Mouse (Mus musculus): Measurements from ENCODE around the gene 1110017D15Rik. TPM values are rescaled to one million over a fixed set of nuclear protein-coding genes. Genes with fewer than 3 reads are reported as not detected.
"Not testable (repeated sequence)": the region's sequence is repeated elsewhere in the genome, so short reads cannot be mapped to it uniquely, and the experiment has no call there.

1110017D15Rik gene
- polyA plus RNA-seq, 1 experiment from 2014 or later: 8.3 TPM

- no peak overlapping the region for H3K9ac ChIP-seq (replicated peaks)
- H3K4me2 ChIP-seq (replicated peaks): no peak overlapping the region
- no peak for ATAC-seq
- no peak overlapping the region for H3K4me3 ChIP-seq (replicated peaks)
- WGBS: 65% methylated on average over 4 of the region's 4 CpGs
- no peaks in the 10 kb centered on the region; the same call in 1 of the 2 replicates for H3K4me1 ChIP-seq (replicated peaks)
- no peaks in the 10 kb centered on the region for H3K27me3 ChIP-seq
- H3K9me3 ChIP-seq: no peaks in the 10 kb centered on the region
- peaks cover 19% of the 10 kb centered on the region for H3K36me3 ChIP-seq
- H3K27ac ChIP-seq: no peak overlapping the region
Measured at GRCm38 (mm10) chr4:41478751-41479455, 38.2 kb downstream of the 1110017D15Rik start.

DNA sequence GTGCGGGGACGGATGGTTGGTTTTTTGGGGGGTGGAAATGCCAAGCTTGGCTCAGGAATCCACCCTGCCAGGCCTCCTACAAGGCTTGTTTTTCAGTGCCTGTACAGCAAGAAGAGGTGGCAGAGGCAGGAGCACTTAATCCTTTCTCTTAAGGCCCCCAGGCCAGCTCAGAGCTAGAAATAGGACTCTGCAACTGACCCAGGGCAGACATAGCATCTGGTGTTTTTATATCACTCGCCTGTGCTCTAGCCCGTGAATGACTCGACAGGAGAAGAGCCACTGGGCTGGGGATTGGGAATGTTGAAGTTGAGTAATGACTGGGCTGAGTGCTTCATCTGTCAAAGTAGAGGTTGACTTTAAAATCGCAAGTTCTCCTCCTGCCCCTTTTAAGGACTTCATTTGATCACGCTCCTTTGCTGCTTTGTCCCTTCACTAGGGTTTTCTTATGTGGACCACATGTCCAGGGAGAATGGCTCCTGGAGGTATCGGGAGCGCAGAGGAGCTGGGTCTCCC, 39.4 kb downstream of the 1110017D15Rik start:
- Histone ChIP-seq H3K9ac (replicated peaks) (no peak overlapping the region), H3K27me3 (no peaks in the 10 kb centered on the region), H3K36me3 (peaks cover 19% of the 10 kb centered on the region), H3K27ac (no peak overlapping the region), H3K4me2 (replicated peaks) (no peak overlapping the region), H3K9me3 (no peaks in the 10 kb centered on the region), H3K4me1 (replicated peaks) (no peaks in the 10 kb centered on the region; the same call in 1 of the 2 replicates), H3K4me3 (replicated peaks) (no peak overlapping the region)
- no peak for ATAC-seq
- 91% methylated on average over 9 of the region's 9 CpGs for WGBS

GRCm38 (mm10) chr4:41471384-41471689, 45.8 kb downstream of the 1110017D15Rik start:
- Histone ChIP-seq H3K9ac (replicated peaks) (no peak overlapping the region; the same call in 1 of the 2 replicates), H3K4me2 (replicated peaks) (no peak overlapping the region), H3K27ac (peak overlapping the region; percentile 63), H3K4me3 (replicated peaks) (no peak overlapping the region), H3K9me3 (no peaks in the 10 kb centered on the region), H3K4me1 (replicated peaks) (peaks cover 34% of the 10 kb centered on the region), H3K27me3 (no peaks in the 10 kb centered on the region), H3K36me3 (no peaks in the 10 kb centered on the region)
- no peak for ATAC-seq
- WGBS: 84% methylated on average over 1 of the region's 1 CpGs

- ATAC-seq: peak; percentile 72
- no peak overlapping the region; the same call in 1 of the 2 replicates for H3K9ac ChIP-seq (replicated peaks)
- H3K9me3 ChIP-seq: no peaks in the 10 kb centered on the region
- no peaks in the 10 kb centered on the region for H3K36me3 ChIP-seq
- no peak overlapping the region for H3K4me2 ChIP-seq (replicated peaks)
- 20% methylated on average over 5 of the region's 5 CpGs for WGBS
- H3K4me3 ChIP-seq (replicated peaks): no peak overlapping the region
- H3K27me3 ChIP-seq: no peaks in the 10 kb centered on the region
- peaks cover 34% of the 10 kb centered on the region for H3K4me1 ChIP-seq (replicated peaks)
- peak overlapping the region; percentile 63 for H3K27ac ChIP-seq
Measured at GRCm38 (mm10) chr4:41470684-41471383, 46.3 kb downstream of the 1110017D15Rik start.

GRCm38 (mm10) chr4:41470051-41470683, 47.0 kb downstream of the 1110017D15Rik start:
- H3K36me3 ChIP-seq: no peaks in the 10 kb centered on the region
- 55% methylated on average over 7 of the region's 7 CpGs for WGBS
- no peak for ATAC-seq
- no peak overlapping the region for H3K4me2 ChIP-seq (replicated peaks)
- no peak overlapping the region for H3K4me3 ChIP-seq (replicated peaks)
- H3K9ac ChIP-seq (replicated peaks): no peak overlapping the region
- H3K4me1 ChIP-seq (replicated peaks): peaks cover 34% of the 10 kb centered on the region
- H3K27me3 ChIP-seq: no peaks in the 10 kb centered on the region
- no peaks in the 10 kb centered on the region for H3K9me3 ChIP-seq
- peak overlapping the region; percentile 63 for H3K27ac ChIP-seq

DNA sequence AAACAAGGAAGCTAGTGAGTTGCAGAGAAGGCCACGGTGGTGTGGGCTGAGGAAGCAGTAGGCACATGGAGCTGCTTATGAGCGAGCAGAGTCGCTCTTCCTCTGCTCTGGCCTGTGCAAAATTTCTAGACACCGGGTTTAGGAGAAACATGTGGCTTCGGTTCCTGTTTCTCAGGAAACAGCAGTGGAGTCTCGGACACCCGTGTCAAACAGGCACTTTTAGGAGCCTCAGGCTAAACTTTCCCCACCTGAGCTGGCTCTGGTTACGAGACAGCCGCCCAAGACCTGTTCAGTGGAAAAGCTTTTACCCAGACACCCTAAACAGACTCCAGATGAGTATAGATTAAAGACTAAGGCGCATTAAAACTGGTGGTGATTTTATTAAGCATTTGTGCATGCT, 47.9 kb downstream of the 1110017D15Rik start:
- Histone ChIP-seq H3K4me3 (replicated peaks) (no peak overlapping the region), H3K9ac (replicated peaks) (no peak overlapping the region), H3K9me3 (no peaks in the 10 kb centered on the region), H3K36me3 (no peaks in the 10 kb centered on the region), H3K4me2 (replicated peaks) (no peak overlapping the region), H3K4me1 (replicated peaks) (peaks cover 35% of the 10 kb centered on the region), H3K27me3 (no peaks in the 10 kb centered on the region), H3K27ac (no peak overlapping the region)
- no peak for ATAC-seq
- WGBS: 84% methylated on average over 10 of the region's 10 CpGs

GRCm38 (mm10) chr4:41468396-41469080, 48.6 kb downstream of the 1110017D15Rik start:
- H3K27me3 ChIP-seq: no peaks in the 10 kb centered on the region
- no peaks in the 10 kb centered on the region for H3K9me3 ChIP-seq
- H3K4me1 ChIP-seq (replicated peaks): peaks cover 41% of the 10 kb centered on the region
- H3K9ac ChIP-seq (replicated peaks): no peak overlapping the region
- no peak overlapping the region for H3K4me3 ChIP-seq (replicated peaks)
- ATAC-seq: no peak
- H3K36me3 ChIP-seq: no peaks in the 10 kb centered on the region
- no peak overlapping the region for H3K4me2 ChIP-seq (replicated peaks)
- WGBS: 57% methylated on average over 17 of the region's 17 CpGs
- H3K27ac ChIP-seq: no peak overlapping the region

- 3% methylated on average over 17 of the region's 17 CpGs for WGBS
- H3K9ac ChIP-seq (replicated peaks): peak overlapping the region; percentile 72
- H3K4me2 ChIP-seq (replicated peaks): peak overlapping the region; percentile 58
- H3K27me3 ChIP-seq: no peaks in the 10 kb centered on the region
- 0 out of 2 replicates have a peak overlapping the region, but pooled peaks have one; percentile 36 for H3K27ac ChIP-seq
- H3K4me3 ChIP-seq (replicated peaks): peak overlapping the region; percentile 69
- no peaks in the 10 kb centered on the region for H3K36me3 ChIP-seq
- no peak for ATAC-seq
- H3K4me1 ChIP-seq (replicated peaks): peaks cover 30% of the 10 kb centered on the region
- H3K9me3 ChIP-seq: no peaks in the 10 kb centered on the region
Measured at GRCm38 (mm10) chr4:41465287-41465665, 51.9 kb downstream of the 1110017D15Rik start.

DNA sequence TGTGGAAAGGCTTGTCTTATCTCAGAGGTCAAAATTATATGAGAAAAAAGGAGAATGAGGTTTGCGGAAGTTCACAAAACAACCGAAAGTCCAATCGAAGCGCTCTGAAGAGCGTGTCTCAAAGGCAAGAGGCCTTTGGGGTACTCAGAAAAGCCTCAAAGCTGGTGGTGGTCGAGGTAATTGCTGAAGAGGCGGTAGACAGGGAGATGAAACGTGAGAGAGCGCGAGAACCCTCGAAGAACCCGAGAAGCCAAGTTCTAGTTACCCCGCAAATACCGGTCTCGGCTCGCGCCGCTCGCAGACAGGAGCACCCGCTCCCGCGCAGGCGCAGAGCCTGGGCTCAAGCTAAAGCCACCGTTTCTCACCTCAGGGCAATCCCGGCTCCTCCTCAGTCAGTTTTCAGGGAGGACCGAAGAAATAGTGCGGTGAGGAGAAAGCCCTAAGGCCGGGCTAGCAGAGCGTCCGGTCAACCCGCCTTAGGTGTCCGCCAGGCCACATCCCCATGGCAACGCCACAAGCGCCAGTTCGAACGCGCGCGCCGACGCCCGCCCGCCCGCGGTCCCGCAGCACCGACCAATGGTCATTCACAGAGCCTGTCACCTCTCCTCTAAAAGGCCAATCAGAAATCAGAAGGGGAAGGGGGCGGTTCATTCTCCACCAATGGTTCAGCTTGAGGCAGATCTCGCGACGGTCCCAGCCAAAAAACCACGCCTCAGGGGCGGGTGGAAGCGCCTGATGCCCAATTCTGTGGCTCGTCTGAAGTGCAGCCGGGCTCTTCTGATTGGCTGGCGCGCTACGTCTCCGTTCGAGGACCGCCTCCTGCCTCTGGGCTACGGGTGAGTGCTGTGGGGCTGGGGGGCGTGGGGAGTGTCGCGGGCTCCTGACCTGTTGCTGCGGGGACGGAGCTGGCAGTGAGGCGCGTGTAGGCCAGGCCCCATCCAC, 52.5 kb downstream of the 1110017D15Rik start, which contains the start of the genes Kif24 and Nudt2:
Gene Kif24, minus strand, starts transcription at position 543 of the 942 bp plus-strand sequence.
Gene Nudt2, plus strand, starts transcription at position 807 of the 942 bp plus-strand sequence.
- under 1% methylated on average over 70 of the region's 70 CpGs for WGBS
- Histone ChIP-seq H3K27me3 (no peaks in the 10 kb centered on the region), H3K4me3 (replicated peaks) (peak within 1 kb of the TSS; percentile 69), H3K36me3 (no peaks in the 10 kb centered on the region), H3K9me3 (no peaks in the 10 kb centered on the region), H3K4me2 (replicated peaks) (peak within 1 kb of the TSS; percentile 66), H3K27ac (0 out of 2 replicates have a peak within 1 kb of the TSS, but pooled peaks have one; percentile 36), H3K9ac (replicated peaks) (peak within 1 kb of the TSS; percentile 72), H3K4me1 (replicated peaks) (peaks cover 24% of the 10 kb centered on the region)
- ATAC-seq: peak; percentile 99

- Histone ChIP-seq H3K4me1 (replicated peaks) (peaks cover 12% of the 10 kb centered on the region), H3K4me3 (replicated peaks) (peak overlapping the region; percentile 69), H3K4me2 (replicated peaks) (peak overlapping the region; percentile 66)
- H3K27ac ChIP-seq; H3K9ac ChIP-seq (replicated peaks); H3K27me3 ChIP-seq; ATAC-seq; H3K36me3 ChIP-seq; H3K9me3 ChIP-seq: not testable (repeated sequence)
- WGBS: 90% methylated on average over 3 of the region's 3 CpGs
Measured at GRCm38 (mm10) chr4:41463051-41463738, 53.9 kb downstream of the 1110017D15Rik start.

All from midbrain, embryonic 13.5 days (tissue).